Mouse (Mus musculus) yolk sac, embryonic 10.5 days (tissue): ENCODE measurements around the gene Elavl4.

Experiments used
- DNase-seq: peaks from one replicate; pipeline ENCODE4 v3.0.0-alpha.2; 2017; ENCODE audit warnings: low spot score

Elavl4 gene

GRCm38 (mm10) chr4:110165217-110165616, 186.5 kb downstream of the Elavl4 start:
- no peak for DNase-seq

- DNase-seq, result no peak
Observed at GRCm38 (mm10) chr4:110161600-110161999, 190.1 kb downstream of the Elavl4 start.

GRCm38 (mm10) chr4:110157515-110158159, 194.1 kb downstream of the Elavl4 start:
- DNase-seq, result no peak

GRCm38 (mm10) chr4:110155954-110156353, 195.8 kb downstream of the Elavl4 start:
- no peak for DNase-seq
